Mouse (Mus musculus): ENCODE measurements at regions not wholly inside any gene's neighbourhood (a gene's known extent, or its start where the extent isn't known, plus 50 kb on each side); places are given as distances from the start of the nearest gene placed in this dataset.

- intact Hi-C loops (cut with DNase I) = loop anchor here (1.0 to 5.0 kb wide), 3 partner anchors 112 to 169 kb away; no protein-coding TSS in a partner anchor
- DNase-seq (ENCODE audit: low spot score in 2 of 2) = no peak
These were observed 108.9 kb upstream of the Spata13 start for GRCm38 (mm10) chr14:60524869-60525268.

- intact Hi-C loops (cut with DNase I) = loop anchor here (1.0 to 5.0 kb wide), 3 partner anchors 112 to 169 kb away; no protein-coding TSS in a partner anchor
- DNase-seq (ENCODE audit: low spot score in 2 of 2) = peak; percentile 70 to 79
These were observed 108.4 kb upstream of the Spata13 start for GRCm38 (mm10) chr14:60525284-60525962.

GRCm38 (mm10) chr14:60525979-60526378 is 107.8 kb upstream of the Spata13 start:
- intact Hi-C loops (cut with DNase I) = loop anchor here (1.0 to 5.0 kb wide), 3 partner anchors 111 to 168 kb away; no protein-coding TSS in a partner anchor
- DNase-seq (ENCODE audit: low spot score in 2 of 2) = no peak

GRCm38 (mm10) chr14:60526832-60527231 is 107.0 kb upstream of the Spata13 start:
- intact Hi-C loops (cut with DNase I) = loop anchor here (5.0 kb wide), 1 partner anchor 110 kb away; no protein-coding TSS in a partner anchor
- peak in 1 of 2 experiments; percentile 58 for DNase-seq (ENCODE audit: low spot score in 2 of 2)

GRCm38 (mm10) chr14:60527951-60528350 is 105.8 kb upstream of the Spata13 start:
- DNase-seq (ENCODE audit: low spot score in 2 of 2) = no peak
- intact Hi-C loops (cut with DNase I) = loop anchor here (5.0 kb wide), 1 partner anchor 109 kb away; no protein-coding TSS in a partner anchor

GRCm38 (mm10) chr14:60528520-60528919 is 105.3 kb upstream of the Spata13 start:
- DNase-seq (ENCODE audit: low spot score in 2 of 2) = no peak
- intact Hi-C loops (cut with DNase I) = loop anchor here (5.0 kb wide), 1 partner anchor 109 kb away; no protein-coding TSS in a partner anchor

- DNase-seq (ENCODE audit: low spot score in 2 of 2) = peak in 1 of 2 experiments; percentile 43
- intact Hi-C loops (cut with DNase I) = loop anchor here (5.0 kb wide), 1 partner anchor 108 kb away; no protein-coding TSS in a partner anchor
These were observed 104.8 kb upstream of the Spata13 start for GRCm38 (mm10) chr14:60529022-60529421.

- no peak for DNase-seq (ENCODE audit: low spot score in 2 of 2)
- intact Hi-C loops (cut with DNase I) = loop anchor here (5.0 kb wide), 1 partner anchor 108 kb away; no protein-coding TSS in a partner anchor
These were observed 104.0 kb upstream of the Spata13 start for GRCm38 (mm10) chr14:60529646-60530347.

GRCm38 (mm10) chr14:60530348-60530711 is 103.5 kb upstream of the Spata13 start:
- intact Hi-C loops (cut with DNase I) = no loop called here

GRCm38 (mm10) chr14:60530973-60531372 is 102.8 kb upstream of the Spata13 start:
- DNase-seq (ENCODE audit: low spot score in 2 of 2) = no peak
- intact Hi-C loops (cut with DNase I) = no loop called here

More at GRCm38 (mm10) chr14:60530348-60530711, 103.5 kb upstream of the Spata13 start:
- no peak for DNase-seq (ENCODE audit: low spot score in 2 of 2)

GRCm38 (mm10) chr14:60531766-60532165 is 102.0 kb upstream of the Spata13 start:
- no peak for DNase-seq (ENCODE audit: low spot score in 2 of 2)
- intact Hi-C loops (cut with DNase I) = no loop called here

- DNase-seq (ENCODE audit: low spot score in 2 of 2) = no peak
- intact Hi-C loops (cut with DNase I) = no loop called here
These were observed 100.2 kb upstream of the Spata13 start for GRCm38 (mm10) chr14:60533452-60534224.

- DNase-seq (ENCODE audit: low spot score in 2 of 2) = no peak
- intact Hi-C loops (cut with DNase I) = no loop called here
These were observed 94.8 kb upstream of the Spata13 start for GRCm38 (mm10) chr14:60539040-60539439.

GRCm38 (mm10) chr14:60540111-60540510 is 93.7 kb upstream of the Spata13 start:
- intact Hi-C loops (cut with DNase I) = no loop called here
- no peak for DNase-seq (ENCODE audit: low spot score in 2 of 2)

- DNase-seq (ENCODE audit: low spot score in 2 of 2) = no peak
- intact Hi-C loops (cut with DNase I) = no loop called here
These were observed 92.2 kb upstream of the Spata13 start for GRCm38 (mm10) chr14:60541596-60541995.

- intact Hi-C loops (cut with DNase I) = no loop called here
- DNase-seq (ENCODE audit: low spot score in 2 of 2) = no peak
These were observed 89.0 kb upstream of the Spata13 start for GRCm38 (mm10) chr14:60544767-60545166.

- intact Hi-C loops (cut with DNase I) = loop anchor here (5.0 kb wide), 1 partner anchor 78 kb away; the partner anchor contains the start of gene Spata13
- peak; percentile 77 to 95 for DNase-seq (ENCODE audit: low spot score in 2 of 2)
These were observed 79.5 kb upstream of the Spata13 start for GRCm38 (mm10) chr14:60554222-60554740.

GRCm38 (mm10) chr14:60556541-60556940 is 77.3 kb upstream of the Spata13 start:
- intact Hi-C loops (cut with DNase I) = no loop called here
- DNase-seq (ENCODE audit: low spot score in 2 of 2) = peak in 1 of 2 experiments; percentile 37

- DNase-seq (ENCODE audit: low spot score in 2 of 2) = no peak
- intact Hi-C loops (cut with DNase I) = no loop called here
These were observed 76.8 kb upstream of the Spata13 start for GRCm38 (mm10) chr14:60557020-60557419.
